Mouse (Mus musculus) G1E (cell line): ENCODE results near the gene Htr2b. TPM values are rescaled to one million over a fixed set of nuclear protein-coding genes. Genes with fewer than 3 reads are reported as not detected.

ENCODE experiments used
- ATAC-seq: 2 replicates; pipeline ENCODE4 v1.8.0; 2016; ENCODE audit warnings: mild to moderate bottlenecking; ENCODE audit not compliant: insufficient number of reproducible peaks, poor library complexity, low FRiP score, severe bottlenecking; ENCODE audit errors: extremely low read depth
- DNase-seq: peaks from one replicate; pipeline ENCODE4 v3.0.0; 2012; ENCODE audit warnings: low spot score
- H3K27me3 ChIP-seq: 2 replicates; pipeline ENCODE4 v1.6.1; 2012; ENCODE audit warnings: mild to moderate bottlenecking, low read length, inconsistent platforms; ENCODE audit not compliant: insufficient read depth
- H3K36me3 ChIP-seq: replicated peaks from 2 replicates; pipeline ENCODE3; 2012; ENCODE audit warnings: mild to moderate bottlenecking, inconsistent platforms
- H3K4me1 ChIP-seq: 2 replicates; pipeline ENCODE4 v1.6.1; 2012; ENCODE audit warnings: low read depth, low read length, inconsistent platforms, mixed read lengths; ENCODE audit not compliant: insufficient read depth
- H3K4me3 ChIP-seq: 2 replicates; pipeline ENCODE4 v1.5.1; 2012; ENCODE audit warnings: low read depth, mild to moderate bottlenecking, inconsistent platforms, low read length, moderate library complexity, mixed read lengths
- H3K9me3 ChIP-seq: replicated peaks from 2 replicates; pipeline ENCODE4 v1.6.1; 2012; ENCODE audit warnings: inconsistent platforms
- CTCF ChIP-seq: IDR thresholded peaks from 2 replicates; pipeline ENCODE4 v1.5.1; 2012; ENCODE audit warnings: low read depth, low read length, inconsistent platforms, mixed read lengths
- GATA1 ChIP-seq: IDR thresholded peaks from 2 replicates; pipeline ENCODE4 v1.6.1; 2012; ENCODE audit warnings: borderline replicate concordance, low read length, inconsistent platforms, mixed read lengths
- GATA2 ChIP-seq: IDR thresholded peaks from 2 replicates; pipeline ENCODE4 v1.6.1; 2012; ENCODE audit warnings: low read depth, low read length, inconsistent platforms, borderline replicate concordance
- POLR2AphosphoS5 ChIP-seq: IDR thresholded peaks from 2 replicates; pipeline ENCODE4 v1.6.1; 2012; ENCODE audit warnings: low read depth, low read length, inconsistent platforms; ENCODE audit not compliant: insufficient replicate concordance
- TAL1 ChIP-seq: conservative IDR thresholded peaks from 2 replicates; pipeline ENCODE4 v1.6.1; 2012; ENCODE audit warnings: low read depth, low read length, inconsistent platforms, mixed read lengths
- polyA plus RNA-seq: library from polyadenylated mRNA; stranded (reverse); fragments of >175 nt; gene quantifications from 2 replicates; pipeline ENCODE4 v1.2.3, GENCODE M21; 2012
- total RNA-seq, 2 experiments: library from RNA; stranded (forward) in 1 of 2; stranded (reverse) in 1 of 2; fragments of 200-1000 nt in 1 of 2; fragments of >200 nt in 1 of 2; fragmentation: Nextera tagmentation in 1 of 2; gene quantifications; 2 replicates each; pipeline ENCODE4 v1.2.3; 2014 to 2017

Htr2b gene
- total and polyA plus RNA-seq, 3 experiments, result 0.11 TPM; not detected in 2

DNA sequence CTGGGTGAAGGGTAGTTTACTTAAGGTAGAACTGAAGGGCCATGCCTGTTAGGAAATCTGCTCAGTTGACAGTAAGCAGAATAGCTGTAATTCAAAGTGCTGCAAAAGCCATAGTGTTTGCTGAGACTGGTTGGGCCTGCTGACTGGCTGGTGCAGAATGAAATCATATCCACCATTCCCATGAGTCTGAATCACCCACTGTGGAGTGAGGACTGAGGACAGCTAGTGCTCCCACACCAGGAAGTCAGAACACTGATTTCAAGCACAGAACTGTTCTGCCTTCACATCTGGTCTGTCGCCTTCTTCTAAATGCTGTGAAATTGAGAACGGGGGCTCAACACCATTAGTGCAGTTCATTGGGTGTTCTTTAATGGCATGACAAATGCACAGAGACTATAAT is 14.3 kb upstream of the Htr2b start:
- Histone ChIP-seq H3K4me1 (no peaks in the 10 kb centered on the region), H3K4me3 (no peak overlapping the region), H3K9me3 (no peaks in the 10 kb centered on the region), H3K27me3 (no peaks in the 10 kb centered on the region), H3K36me3 (peaks cover 94% of the 10 kb centered on the region)
- ATAC-seq, result no peak
- no peak for DNase-seq
- no peak for TF ChIP-seq POLR2AphosphoS5
- TF ChIP-seq CTCF, result no peak
- TF ChIP-seq GATA2, result no peak

DNA sequence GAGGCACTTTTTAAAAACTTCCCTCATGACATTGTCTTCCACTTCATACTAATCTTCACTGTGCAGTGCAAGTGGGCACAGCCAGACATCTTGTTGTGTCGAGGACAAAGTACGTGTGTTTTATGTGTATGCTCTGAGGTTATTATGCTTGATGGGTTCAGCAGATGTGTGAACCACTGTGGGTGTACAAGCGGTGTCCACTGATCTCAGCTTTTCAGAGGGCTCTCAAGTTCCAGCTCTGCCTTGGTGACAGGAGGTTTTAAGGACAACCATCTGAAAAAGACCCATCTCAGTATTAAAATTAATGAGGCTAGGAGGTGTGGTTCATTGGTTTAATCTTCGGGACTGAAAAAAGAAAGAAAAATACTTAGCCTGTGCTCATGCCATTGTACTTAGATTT is 7.8 kb upstream of the Htr2b start:
- Histone ChIP-seq H3K4me3 (no peak overlapping the region), H3K27me3 (no peaks in the 10 kb centered on the region), H3K9me3 (no peaks in the 10 kb centered on the region), H3K36me3 (peaks cover 92% of the 10 kb centered on the region), H3K4me1 (no peaks in the 10 kb centered on the region)
- no peak for TF ChIP-seq POLR2AphosphoS5
- TF ChIP-seq TAL1, result no peak
- TF ChIP-seq CTCF, result no peak
- TF ChIP-seq GATA2, result no peak
- TF ChIP-seq GATA1, result no peak
- ATAC-seq (no peak), DNase-seq (no peak)

DNA sequence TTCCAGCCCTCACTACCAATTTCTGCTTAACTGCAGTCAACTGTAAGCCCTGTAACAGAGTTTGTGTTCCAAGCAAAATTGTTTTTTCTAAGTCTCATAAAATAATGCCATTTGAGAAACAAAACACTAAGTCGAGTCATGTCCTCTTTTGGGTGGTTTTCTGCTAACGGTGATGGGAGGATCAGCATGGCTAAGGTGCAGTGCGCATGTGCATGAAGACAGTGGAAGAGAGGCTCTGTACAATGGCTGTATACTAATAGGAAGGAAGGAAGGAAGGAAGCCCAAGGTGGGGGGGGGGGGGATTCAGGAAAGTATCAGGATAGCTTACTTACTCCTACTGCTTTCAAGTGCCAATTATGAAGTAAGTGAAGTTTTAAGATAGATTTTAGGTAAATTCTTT is 2.4 kb upstream of the Htr2b start:
- Histone ChIP-seq H3K4me1 (peaks cover 2% of the 10 kb centered on the region; the same call in 1 of the 2 replicates), H3K27me3 (no peaks in the 10 kb centered on the region), H3K36me3 (peaks cover 73% of the 10 kb centered on the region), H3K9me3 (no peaks in the 10 kb centered on the region), H3K4me3 (no peak overlapping the region)
- no peak for ATAC-seq
- DNase-seq, result no peak
- TF ChIP-seq GATA2 (no peak), TAL1 (no peak), GATA1 (no peak), CTCF (no peak), POLR2AphosphoS5 (no peak)

DNA sequence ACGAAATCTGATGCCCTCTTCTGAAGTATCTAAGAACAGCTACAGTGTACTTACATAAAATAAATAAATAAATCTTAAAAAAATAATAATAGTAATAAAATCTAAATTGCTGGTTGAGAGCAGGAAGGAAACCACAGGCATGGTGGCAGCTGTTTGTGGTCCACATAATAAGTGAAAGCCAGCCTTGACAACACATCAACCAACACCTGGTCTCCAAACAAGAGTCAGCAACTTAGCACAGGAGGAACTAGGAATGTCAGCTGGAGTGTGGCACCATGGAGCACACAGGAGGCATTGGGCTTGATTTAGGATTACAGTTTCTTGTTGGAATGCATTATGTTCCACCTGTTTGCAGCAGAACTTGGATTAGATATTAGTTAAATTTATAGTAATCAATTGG is 6.7 kb downstream of the Htr2b start:
- no peaks in the 10 kb centered on the region; the same call in 1 of the 2 replicates for H3K4me1 ChIP-seq
- ATAC-seq (no peak), DNase-seq (no peak)
- H3K4me3 ChIP-seq, result no peak overlapping the region
- H3K9me3 ChIP-seq, result no peaks in the 10 kb centered on the region
- TF ChIP-seq GATA2, result no peak
- TF ChIP-seq POLR2AphosphoS5, result no peak
- TF ChIP-seq GATA1, result no peak
- no peak for TF ChIP-seq CTCF
- TF ChIP-seq TAL1, result no peak
- H3K36me3 ChIP-seq, result peaks cover 67% of the 10 kb centered on the region
- H3K27me3 ChIP-seq, result no peaks in the 10 kb centered on the region

DNA sequence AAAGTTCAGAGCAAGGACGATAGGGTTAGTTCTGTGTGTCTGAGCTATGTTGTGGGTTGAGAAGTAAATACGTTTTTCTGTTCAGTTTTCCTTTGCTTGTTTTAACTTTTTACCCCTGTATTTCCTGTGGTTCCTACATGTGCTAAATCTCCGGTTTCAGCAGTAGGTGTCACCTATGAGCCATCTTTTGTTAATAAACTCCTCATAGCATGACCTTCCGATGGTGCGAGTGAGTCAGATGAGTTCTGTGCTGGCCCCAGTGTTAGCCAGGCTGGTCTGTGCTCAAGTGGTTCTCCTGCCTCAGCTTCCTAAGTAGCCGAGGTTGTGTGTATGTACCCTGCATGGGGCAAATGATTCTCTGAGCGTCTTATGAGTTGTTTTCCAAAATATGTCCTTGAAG is 17.4 kb downstream of the Htr2b start:
- no peak for ATAC-seq
- no peaks in the 10 kb centered on the region for H3K9me3 ChIP-seq
- peaks cover 86% of the 10 kb centered on the region for H3K36me3 ChIP-seq
- no peak for DNase-seq
- no peaks in the 10 kb centered on the region for H3K27me3 ChIP-seq
- TF ChIP-seq GATA2 (no peak), CTCF (no peak), TAL1 (no peak), GATA1 (no peak), POLR2AphosphoS5 (no peak)
- H3K4me1 ChIP-seq, result no peaks in the 10 kb centered on the region
- no peak overlapping the region for H3K4me3 ChIP-seq

DNA sequence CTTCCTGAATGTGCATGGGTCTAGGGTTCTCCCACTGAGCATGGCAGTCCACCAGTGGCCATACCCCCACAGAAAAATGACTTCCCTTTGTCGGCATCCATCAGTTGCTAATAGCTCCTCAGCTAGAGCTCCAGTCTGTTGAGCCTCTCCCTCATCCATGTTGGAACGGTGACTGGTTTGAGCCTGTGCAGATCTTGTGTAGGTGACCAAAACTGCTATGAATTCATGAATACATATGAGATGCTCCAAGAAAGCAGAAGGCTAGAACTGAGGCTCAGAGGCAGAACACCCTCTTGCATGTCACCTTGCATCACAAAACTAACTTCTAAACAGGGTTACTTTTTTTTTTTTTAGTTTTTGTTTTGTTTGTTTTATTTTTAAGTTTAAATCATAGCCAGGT is 35.2 kb downstream of the Htr2b start:
- TF ChIP-seq TAL1 (no peak), GATA1 (no peak), GATA2 (no peak), POLR2AphosphoS5 (no peak)
- no peak for ATAC-seq
- Histone ChIP-seq H3K4me3 (no peak overlapping the region), H3K9me3 (no peaks in the 10 kb centered on the region), H3K4me1 (no peaks in the 10 kb centered on the region), H3K27me3 (no peaks in the 10 kb centered on the region), H3K36me3 (peaks cover 86% of the 10 kb centered on the region)
- DNase-seq, result no peak
